ENCODE assay signal across 10 mouse cellular contexts in genomic region chr16:13440468-13440867, GRCm38 (mm10).
DNase-seq lines count a peak whose midpoint lies in the region; ATAC-seq lines count a peak whose summit lies in the region.
"Had no signal": no experiment of that assay in that cellular context is flagged by ENCODE, and none has a peak within 500 bp of the region (broad histone marks: within the 10 kb centered on the region; RNA-seq: fewer than 3 reads in every experiment).

No protein-coding gene starts in this region.

- H3K4me2 ChIP-seq in hindbrain, embryonic 11.5 days (replicated peaks; ENCODE audit: low read depth, low read length) = no peak overlapping the region
- no peak overlapping the region for H3K4me2 ChIP-seq in hindbrain, embryonic 13.5 days
- H3K4me2 ChIP-seq: embryonic facial prominence, embryonic 12.5 days; limb, embryonic 13.5 days had no signal

- no peak overlapping the region for H3K27ac ChIP-seq in hindbrain, embryonic 11.5 days (ENCODE audit: low read depth, low read length)
- no peak overlapping the region for H3K27ac ChIP-seq in hindbrain, embryonic 13.5 days
- H3K27ac ChIP-seq: embryonic facial prominence, embryonic 12.5 days; limb, embryonic 13.5 days had no signal

- DNase-seq in hindbrain, embryonic 11.5 days (ENCODE audit: low spot score) = peak; percentile 47
- DNase-seq in CD4-positive, CD25-positive, alpha-beta regulatory T cell, adult 2 months (ENCODE audit: low read depth, low spot score) = peak; percentile 84
- peak; percentile 52 for DNase-seq in adrenal gland, adult 2 months
- DNase-seq in gastrocnemius, postnatal 25 days = peak; percentile 31
- DNase-seq in lung, postnatal 10 days = peak; percentile 70
- DNase-seq in thymus, postnatal 0 days (ENCODE audit: low spot score) = peak; percentile 75
- no peak for DNase-seq in right cerebral cortex, postnatal 14 days

- 45% methylated on average over 6 of the region's 6 CpGs for WGBS in hindbrain, embryonic 11.5 days
- 50% methylated on average over 6 of the region's 6 CpGs for WGBS in hindbrain, embryonic 13.5 days

- H3K4me3 ChIP-seq in hindbrain, embryonic 11.5 days (ENCODE audit: low read depth, low read length) = no peak overlapping the region
- H3K4me3 ChIP-seq in hindbrain, embryonic 13.5 days = no peak overlapping the region
- H3K4me3 ChIP-seq: embryonic facial prominence, embryonic 12.5 days; limb, embryonic 13.5 days had no signal

- no peak for ATAC-seq in hindbrain, embryonic 11.5 days (ENCODE audit: low FRiP score)
- ATAC-seq in hindbrain, embryonic 13.5 days (ENCODE audit: low FRiP score) = no peak

- H3K27me3 ChIP-seq in hindbrain, embryonic 11.5 days (ENCODE audit: control insufficient read depth, insufficient read depth, low read length) = no peaks in the 10 kb centered on the region
- H3K27me3 ChIP-seq in hindbrain, embryonic 13.5 days = peaks cover 23% of the 10 kb centered on the region
- H3K27me3 ChIP-seq: embryonic facial prominence, embryonic 12.5 days had no signal

- H3K9ac ChIP-seq in hindbrain, embryonic 11.5 days (ENCODE audit: low read depth, low read length) = no peak overlapping the region
- H3K9ac ChIP-seq in hindbrain, embryonic 13.5 days = no peak overlapping the region
- H3K9ac ChIP-seq: embryonic facial prominence, embryonic 12.5 days; limb, embryonic 13.5 days had no signal

- no peaks in the 10 kb centered on the region for H3K36me3 ChIP-seq in hindbrain, embryonic 11.5 days (ENCODE audit: control insufficient read depth, insufficient read depth, low read length)
- H3K36me3 ChIP-seq in hindbrain, embryonic 13.5 days = no peaks in the 10 kb centered on the region
- H3K36me3 ChIP-seq: embryonic facial prominence, embryonic 12.5 days; limb, embryonic 13.5 days had no signal

- no peaks in the 10 kb centered on the region for H3K9me3 ChIP-seq in hindbrain, embryonic 11.5 days (ENCODE audit: control insufficient read depth, low read length)
- no peaks in the 10 kb centered on the region for H3K9me3 ChIP-seq in hindbrain, embryonic 13.5 days
- H3K9me3 ChIP-seq: embryonic facial prominence, embryonic 12.5 days; limb, embryonic 13.5 days had no signal

- no peaks in the 10 kb centered on the region for H3K4me1 ChIP-seq in hindbrain, embryonic 11.5 days (replicated peaks; ENCODE audit: control insufficient read depth, insufficient read depth, low read length)
- H3K4me1 ChIP-seq in hindbrain, embryonic 13.5 days (replicated peaks) = peaks cover 11% of the 10 kb centered on the region
